Mouse (Mus musculus) stomach, adult 2 months (tissue): Measurements from ENCODE around the gene Arxes1. TPM values are rescaled to one million over a fixed set of nuclear protein-coding genes. Genes with fewer than 3 reads are reported as not detected.

Source experiments
- polyA plus RNA-seq: library from polyadenylated mRNA; depleted of rRNA; stranded (reverse); fragments of >200 nt; gene quantifications from 2 replicates; pipeline ENCODE4 v1.2.3, GENCODE M21; 2012; rRNA removed

Gene Arxes1
- polyA plus RNA-seq: 0.57 and 1.1 TPM in 2 replicates

GRCm38 (mm10) chrX:136032799-136033763, at the start of gene Arxes1:
Gene Arxes1, plus strand, starts transcription at chrX:136033367.

GRCm38 (mm10) chrX:135993664-135994119, 39.5 kb upstream of the Arxes1 start, which contains the start of gene Arxes2:
Gene Arxes2, plus strand, starts transcription at chrX:135993824.

GRCm38 (mm10) chrX:136068020-136068419, 34.9 kb downstream of the Arxes1 start, which contains the start of gene Bex2:
Gene Bex2, minus strand, starts transcription at chrX:136068236.

Other genes starting within 250 kb of the Arxes1 start
- 0.31 and 0.60 TPM in 2 replicates for gene Bhlhb9, start 235.8 kb upstream of the Arxes1 start, polyA plus RNA-seq
- 0.14 and 1.3 TPM in 2 replicates for gene Gprasp2, start 194.3 kb upstream of the Arxes1 start, polyA plus RNA-seq
- 1.5 and 1.9 TPM in 2 replicates for gene Arxes2, start 39.5 kb upstream of the Arxes1 start, polyA plus RNA-seq
- 1.1 and 1.6 TPM in 2 replicates for gene Bex2, start 34.9 kb downstream of the Arxes1 start, polyA plus RNA-seq
- 0.02 and 0.04 TPM in 2 replicates for gene Nxf3, start 51.9 kb downstream of the Arxes1 start, polyA plus RNA-seq
- 0.25 and 0.40 TPM in 2 replicates for gene Bex4, start 105.6 kb downstream of the Arxes1 start, polyA plus RNA-seq
- 0.25 and 0.27 TPM in 2 replicates for gene Tceal8, start 139.0 kb downstream of the Arxes1 start, polyA plus RNA-seq
- 0.28 TPM in 1 of 2 replicates, not detected in the other for gene Tceal5, start 170.5 kb downstream of the Arxes1 start, polyA plus RNA-seq
- gene Tceal7, start 181.4 kb downstream of the Arxes1 start, polyA plus RNA-seq: not detected in 2 replicates
- gene Bex1, start 182.1 kb downstream of the Arxes1 start, polyA plus RNA-seq: 0.24 and 0.53 TPM in 2 replicates
- 1.8 and 2.1 TPM in 2 replicates for gene Tceal9, start 211.7 kb downstream of the Arxes1 start, polyA plus RNA-seq
- 7.9 and 8.0 TPM in 2 replicates for gene Bex3, start 236.9 kb downstream of the Arxes1 start, polyA plus RNA-seq